Mouse (Mus musculus): ENCODE measurements around the gene Stat5b.

DNA sequence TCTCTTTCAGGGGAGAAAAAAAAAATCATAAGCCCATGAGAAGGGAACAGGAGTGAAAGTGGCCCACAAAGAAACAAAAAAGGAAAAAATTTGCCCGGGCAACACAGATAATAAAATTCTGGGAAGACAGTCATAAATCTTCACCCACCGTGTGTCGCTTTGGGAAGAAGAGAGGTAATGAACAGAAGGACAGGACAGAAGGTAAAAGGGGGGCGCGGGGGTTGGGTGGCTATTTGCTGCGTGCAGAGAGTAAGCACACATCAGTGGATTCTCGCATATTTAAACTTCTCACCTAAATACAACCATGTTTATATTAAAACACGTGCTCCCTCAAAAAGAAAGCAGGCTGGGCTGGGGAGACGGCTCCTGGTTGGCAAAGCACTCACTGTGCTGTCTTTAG lies 33.2 kb downstream of the Stat5b start:
- TF ChIP-seq GATA1 (IDR thresholded peaks at IDR 0.05; ENCODE audit: low read length) (no peak), TAL1 (IDR thresholded peaks at IDR 0.05; ENCODE audit: low read length) (no peak)

Measured in erythroblast, embryonic 14.5 days (primary cell).